Mouse (Mus musculus) liver, embryonic 14.5 days (tissue): ENCODE results near the gene Pald1. TPM values are rescaled to one million over a fixed set of nuclear protein-coding genes. Genes with fewer than 3 reads are reported as not detected.

Experiments
- ATAC-seq: fragments of 200-750 bp; cut with Nextera tagmentation; 2 replicates; pipeline ENCODE4 v1.8.0; 2017; ENCODE audit warnings: moderate number of reproducible peaks, mild to moderate bottlenecking, moderate library complexity; ENCODE audit not compliant: insufficient read depth
- DNase-seq, 3 experiments: peaks; one replicate each; pipeline ENCODE4 v3.0.0-alpha.2; 2012 to 2013; ENCODE audit warnings: low read depth in 3 of 3, low spot score in 3 of 3
- H3K27ac ChIP-seq: fragments of 300-500 bp; sonication (generic); 2 replicates; pipeline ENCODE4 v1.5.1; 2014; ENCODE audit warnings: moderate library complexity, mild to moderate bottlenecking, control low read depth, inconsistent platforms
- H3K27me3 ChIP-seq: fragments of 300-500 bp; sonication (generic); 2 replicates; pipeline ENCODE4 v1.6.1; 2014; ENCODE audit warnings: mild to moderate bottlenecking, low read length, moderate library complexity; ENCODE audit not compliant: control insufficient read depth, insufficient read depth
- H3K36me3 ChIP-seq: fragments of 300-500 bp; sonication (generic); replicated peaks from 2 replicates; pipeline ENCODE4 v1.6.1; 2014; ENCODE audit warnings: low read depth; ENCODE audit not compliant: control insufficient read depth, insufficient read depth
- H3K4me1 ChIP-seq, 2 experiments: fragments of 200-500 bp in 1 of 2; fragments of 300-500 bp in 1 of 2; sonication (generic) in 1 of 2; replicated peaks; 2 replicates each; pipeline ENCODE4 v1.6.1; 2012 to 2014; ENCODE audit warnings: antibody characterized with exemption in 1 of 2, inconsistent platforms in 1 of 2, low read length in 1 of 2; ENCODE audit not compliant: control insufficient read depth in 2 of 2, insufficient read depth in 2 of 2
- H3K4me2 ChIP-seq: fragments of 300-500 bp; sonication (generic); 2 replicates; pipeline ENCODE4 v1.6.1; 2014; ENCODE audit warnings: low read depth, mild to moderate bottlenecking, control low read depth, moderate library complexity
- H3K4me3 ChIP-seq, 2 experiments: fragments of 200-500 bp in 1 of 2; fragments of 300-500 bp in 1 of 2; sonication (generic) in 1 of 2; 2 replicates each; pipeline ENCODE4 v1.5.1; 2012 to 2014; ENCODE audit warnings: low read depth in 2 of 2, low read length in 2 of 2, mild to moderate bottlenecking in 2 of 2, control low read depth in 1 of 2, inconsistent platforms in 1 of 2, moderate library complexity in 1 of 2; ENCODE audit not compliant: insufficient read depth in 1 of 2
- H3K9ac ChIP-seq: fragments of 300-500 bp; sonication (generic); replicated peaks from 2 replicates; pipeline ENCODE4 v1.6.1; 2014; ENCODE audit warnings: mild to moderate bottlenecking, control low read depth, moderate library complexity
- H3K9me3 ChIP-seq: fragments of 300-500 bp; sonication (generic); 2 replicates; pipeline ENCODE4 v1.6.1; 2016; ENCODE audit warnings: low read length, mixed read lengths; ENCODE audit not compliant: control insufficient read depth
- CTCF ChIP-seq: IDR thresholded peaks from 2 replicates; pipeline ENCODE4 v1.5.1; 2016; ENCODE audit warnings: antibody characterized with exemption, low read depth, control low read depth
- EP300 ChIP-seq: IDR thresholded peaks from 2 replicates; pipeline ENCODE4 v1.6.1; 2016; ENCODE audit warnings: antibody characterized with exemption, low read depth
- WGBS: fragments of 180-500 bp; shearing (Covaris S2); extraction: QIAGEN DNeasy Blood & Tissue Kit; methylation state at CpG from one replicate; pipeline ENCODE4 v1.1.7; 2014; ENCODE audit not compliant: insufficient replicate concordance; 5-methylcytosine and 5-hydroxymethylcytosine counted together
- polyA plus RNA-seq, 2 experiments: library from polyadenylated mRNA; depleted of rRNA in 1 of 2; stranded (reverse) in 1 of 2; unstranded in 1 of 2; fragments of >200 nt; fragmentation: Nextera tagmentation in 1 of 2; extraction: Ambion mirVana in 1 of 2; gene quantifications; 2 replicates each; pipeline versions ENCODE4 v1.2.1 to v1.2.3; 2012 to 2014

Gene Pald1
- polyA plus RNA-seq, 2 experiments: 4.0 to 4.4 TPM

- H3K27me3 ChIP-seq: no peaks in the 10 kb centered on the region
- 75% methylated on average over 6 of the region's 6 CpGs for WGBS
- H3K4me3 ChIP-seq: no peak overlapping the region
- H3K9me3 ChIP-seq: no peaks in the 10 kb centered on the region
- DNase-seq: no peak
- no peaks in the 10 kb centered on the region for H3K36me3 ChIP-seq
- no peak overlapping the region for H3K9ac ChIP-seq
- H3K4me1 ChIP-seq: peaks cover 0 to 3% of the 10 kb centered on the region in 2 experiments; a peak in 1 of 4 replicates
- ATAC-seq: no peak
- no peak overlapping the region for H3K27ac ChIP-seq
- no peak for TF ChIP-seq CTCF
- no peak for TF ChIP-seq EP300
- no peak overlapping the region for H3K4me2 ChIP-seq
Measured at GRCm38 (mm10) chr10:61304046-61304445, 79.3 kb downstream of the Pald1 start.

DNA sequence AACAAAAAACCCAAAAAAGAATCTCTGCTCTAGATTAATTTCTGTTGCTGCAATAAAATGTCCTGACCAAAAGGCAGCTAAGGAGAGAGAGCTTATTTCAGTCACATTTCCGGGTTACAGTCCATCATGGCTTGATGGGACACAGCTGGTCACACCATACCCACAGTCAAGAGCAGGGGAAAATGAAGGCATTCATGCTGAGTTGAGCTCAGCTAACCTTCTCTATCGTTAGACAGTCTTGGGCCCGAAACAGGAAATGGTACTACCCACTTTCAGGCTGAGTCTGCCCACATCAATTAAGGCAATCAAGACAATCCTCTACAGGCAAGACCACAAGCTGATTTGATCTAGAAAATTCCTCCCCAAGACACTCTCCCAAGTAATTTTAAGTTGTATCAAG, 82.3 kb downstream of the Pald1 start:
- no peaks in the 10 kb centered on the region for H3K4me1 ChIP-seq
- no peak for DNase-seq
- no peak for TF ChIP-seq CTCF
- no peak for TF ChIP-seq EP300
- H3K27me3 ChIP-seq: no peaks in the 10 kb centered on the region
- H3K4me2 ChIP-seq: no peak overlapping the region
- 20% methylated on average over 3 of the region's 3 CpGs for WGBS
- no peak overlapping the region for H3K27ac ChIP-seq
- ATAC-seq: no peak
- no peak overlapping the region for H3K4me3 ChIP-seq
- no peaks in the 10 kb centered on the region for H3K36me3 ChIP-seq
- no peaks in the 10 kb centered on the region for H3K9me3 ChIP-seq
- H3K9ac ChIP-seq: no peak overlapping the region

- no peak within 1 kb of the TSS for H3K4me2 ChIP-seq
- no peaks in the 10 kb centered on the region for H3K27me3 ChIP-seq
- ATAC-seq (no peak), DNase-seq (no peak)
- H3K36me3 ChIP-seq: no peaks in the 10 kb centered on the region
- TF ChIP-seq CTCF (no peak), EP300 (no peak)
- 18% methylated on average over 7 of the region's 7 CpGs for WGBS
- H3K27ac ChIP-seq: no peak within 1 kb of the TSS
- no peaks in the 10 kb centered on the region for H3K4me1 ChIP-seq
- H3K9ac ChIP-seq: no peak within 1 kb of the TSS
- no peaks in the 10 kb centered on the region for H3K9me3 ChIP-seq
- H3K4me3 ChIP-seq: no peak within 1 kb of the TSS
Measured at GRCm38 (mm10) chr10:61297477-61297876, 85.9 kb downstream of the Pald1 start, which contains the start of gene Prf1. Gene Prf1, plus strand, starts transcription at chr10:61297833.

GRCm38 (mm10) chr10:61296713-61297445, 86.5 kb downstream of the Pald1 start:
- no peak overlapping the region for H3K4me3 ChIP-seq
- ATAC-seq (no peak), DNase-seq (no peak)
- no peak overlapping the region for H3K9ac ChIP-seq
- no peak overlapping the region for H3K27ac ChIP-seq
- TF ChIP-seq EP300 (no peak), CTCF (no peak)
- no peaks in the 10 kb centered on the region for H3K9me3 ChIP-seq
- no peak overlapping the region for H3K4me2 ChIP-seq
- H3K36me3 ChIP-seq: no peaks in the 10 kb centered on the region
- no peaks in the 10 kb centered on the region for H3K27me3 ChIP-seq
- no peaks in the 10 kb centered on the region for H3K4me1 ChIP-seq
- 63% methylated on average over 8 of the region's 8 CpGs for WGBS

DNA sequence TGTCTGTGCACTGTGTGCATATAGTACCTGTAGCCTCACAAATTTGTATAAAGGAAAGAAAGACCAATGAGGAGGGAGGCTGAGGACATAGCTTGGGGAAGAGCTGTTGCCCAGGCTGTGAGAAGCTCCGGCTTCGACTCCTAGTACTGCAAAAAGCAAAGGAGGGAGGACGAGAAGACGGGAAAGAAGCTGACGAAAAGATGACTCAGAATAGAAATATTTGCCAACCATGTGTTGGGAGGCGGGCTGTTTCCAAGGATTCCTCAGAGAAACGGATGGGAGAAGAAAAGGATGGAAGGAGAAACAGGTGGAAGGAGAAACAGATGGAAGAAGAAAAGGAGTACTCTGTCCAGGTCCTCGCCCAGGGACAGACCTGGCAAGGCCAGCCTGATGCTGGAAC, 89.1 kb downstream of the Pald1 start:
- Histone ChIP-seq H3K36me3 (no peaks in the 10 kb centered on the region), H3K27ac (no peak overlapping the region), H3K4me1 (no peaks in the 10 kb centered on the region), H3K4me3 (no peak overlapping the region), H3K9ac (no peak overlapping the region), H3K4me2 (no peak overlapping the region), H3K9me3 (no peaks in the 10 kb centered on the region), H3K27me3 (no peaks in the 10 kb centered on the region)
- TF ChIP-seq CTCF (no peak), EP300 (no peak)
- 54% methylated on average over 8 of the region's 8 CpGs for WGBS
- ATAC-seq (no peak), DNase-seq (no peak)
